Mouse (Mus musculus): Measurements from ENCODE around the gene Rin3. TPM values are rescaled to one million over a fixed set of nuclear protein-coding genes. Genes with fewer than 3 reads are reported as not detected.

Rin3 gene
- polyA plus RNA-seq, 1 experiment from 2014 or later = 9.9 TPM

- Histone ChIP-seq H3K9me3 (replicated peaks) (peaks cover 13% of the 10 kb centered on the region), H3K4me1 (replicated peaks) (peaks cover 25% of the 10 kb centered on the region), H3K36me3 (no peaks in the 10 kb centered on the region), H3K4me3 (no peak overlapping the region), H3K9ac (no peak overlapping the region), H3K27ac (ENCODE audit: poor library complexity, severe bottlenecking) (no peak overlapping the region), H3K4me2 (no peak overlapping the region), H3K27me3 (replicated peaks) (no peaks in the 10 kb centered on the region)
- 50% methylated on average over 7 of the region's 7 CpGs for WGBS
- no peak for ATAC-seq (ENCODE audit: insufficient number of reproducible peaks, low FRiP score)
Observed at GRCm38 (mm10) chr12:102280867-102281503, 1.9 kb upstream of the Rin3 start.

DNA sequence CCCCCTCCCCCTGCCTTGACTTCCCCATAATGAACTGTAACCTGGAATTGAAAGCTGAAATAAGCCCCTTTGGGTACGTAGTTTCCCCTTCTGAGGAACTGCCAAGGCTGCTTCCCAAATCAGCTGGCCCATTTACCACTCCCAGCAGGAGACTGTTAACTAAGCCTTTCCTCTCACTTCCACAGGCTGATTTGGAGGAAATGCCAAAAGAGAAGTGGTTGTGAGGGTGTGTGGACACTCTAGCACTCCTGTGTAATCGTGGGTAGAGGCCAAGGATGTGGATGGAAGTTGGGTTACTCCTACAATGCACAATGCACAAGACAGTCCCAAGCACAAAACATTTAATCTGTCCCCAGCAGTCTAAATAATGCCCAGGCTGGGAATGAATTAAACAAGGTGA lies 722 bp upstream of the Rin3 start:
- H3K27ac ChIP-seq (ENCODE audit: poor library complexity, severe bottlenecking) = no peak overlapping the region
- no peak overlapping the region for H3K9ac ChIP-seq
- H3K4me1 ChIP-seq (replicated peaks) = peaks cover 36% of the 10 kb centered on the region
- H3K9me3 ChIP-seq (replicated peaks) = peaks cover 13% of the 10 kb centered on the region
- peak overlapping the region; percentile 97 for H3K4me2 ChIP-seq
- ATAC-seq (ENCODE audit: insufficient number of reproducible peaks, low FRiP score) = no peak
- H3K36me3 ChIP-seq = no peaks in the 10 kb centered on the region
- WGBS = 65% methylated on average over 2 of the region's 2 CpGs
- H3K27me3 ChIP-seq (replicated peaks) = no peaks in the 10 kb centered on the region
- peak overlapping the region; percentile 75 for H3K4me3 ChIP-seq

GRCm38 (mm10) chr12:102283483-102284266 lies 827 bp downstream of the Rin3 start:
- whole genome bisulfite sequencing = 3% methylated on average over 23 of the region's 24 CpGs
- Histone ChIP-seq H3K27me3 (replicated peaks) (no peaks in the 10 kb centered on the region), H3K27ac (ENCODE audit: poor library complexity, severe bottlenecking) (peak overlapping the region; percentile 79), H3K4me3 (peak overlapping the region; percentile 75), H3K9ac (peak overlapping the region; percentile 90), H3K4me1 (replicated peaks) (peaks cover 52% of the 10 kb centered on the region), H3K36me3 (no peaks in the 10 kb centered on the region), H3K4me2 (peak overlapping the region; percentile 97), H3K9me3 (replicated peaks) (peaks cover 4% of the 10 kb centered on the region)
- peak; percentile 66 for ATAC-seq (ENCODE audit: insufficient number of reproducible peaks, low FRiP score)

DNA sequence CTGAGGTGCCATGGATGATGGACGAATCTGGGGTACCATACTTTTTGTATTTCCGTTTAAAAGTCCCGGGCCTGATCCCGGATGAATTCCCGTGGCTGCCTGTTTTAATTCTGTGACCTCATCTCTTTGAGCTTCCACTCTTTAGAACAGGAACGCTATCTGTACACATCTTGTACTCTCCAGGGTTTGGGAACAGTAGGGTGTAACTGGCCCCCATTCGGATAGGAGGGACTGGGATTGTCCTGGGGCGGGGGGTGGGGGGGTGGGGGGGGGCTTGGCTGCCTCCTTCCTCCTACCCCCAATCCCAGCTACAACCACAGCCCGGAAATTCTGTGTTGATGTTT lies 1.4 kb downstream of the Rin3 start:
- Histone ChIP-seq H3K4me3 (peak overlapping the region; percentile 75), H3K27me3 (replicated peaks) (no peaks in the 10 kb centered on the region), H3K36me3 (no peaks in the 10 kb centered on the region), H3K4me1 (replicated peaks) (peaks cover 57% of the 10 kb centered on the region), H3K9me3 (replicated peaks) (no peaks in the 10 kb centered on the region), H3K4me2 (peak overlapping the region; percentile 97), H3K9ac (peak overlapping the region; percentile 90), H3K27ac (ENCODE audit: poor library complexity, severe bottlenecking) (peak overlapping the region; percentile 79)
- ATAC-seq (ENCODE audit: insufficient number of reproducible peaks, low FRiP score) = no peak; the same call in 1 of the 2 replicates
- WGBS = 9% methylated on average over 9 of the region's 9 CpGs

GRCm38 (mm10) chr12:102284618-102285159 lies 1.8 kb downstream of the Rin3 start:
- Histone ChIP-seq H3K36me3 (no peaks in the 10 kb centered on the region), H3K4me2 (peak overlapping the region; percentile 97), H3K9ac (peak overlapping the region; percentile 90), H3K4me3 (peak overlapping the region; percentile 75), H3K9me3 (replicated peaks) (no peaks in the 10 kb centered on the region), H3K27ac (ENCODE audit: poor library complexity, severe bottlenecking) (peak overlapping the region; percentile 79; the same call in 1 of the 2 replicates), H3K27me3 (replicated peaks) (no peaks in the 10 kb centered on the region), H3K4me1 (replicated peaks) (peaks cover 59% of the 10 kb centered on the region)
- 31% methylated on average over 3 of the region's 3 CpGs for WGBS
- no peak for ATAC-seq (ENCODE audit: insufficient number of reproducible peaks, low FRiP score)

GRCm38 (mm10) chr12:102285318-102285717 lies 2.5 kb downstream of the Rin3 start:
- Histone ChIP-seq H3K4me2 (peak overlapping the region; percentile 97), H3K4me1 (replicated peaks) (peaks cover 59% of the 10 kb centered on the region), H3K27ac (ENCODE audit: poor library complexity, severe bottlenecking) (no peak overlapping the region), H3K27me3 (replicated peaks) (no peaks in the 10 kb centered on the region), H3K4me3 (no peak overlapping the region), H3K36me3 (no peaks in the 10 kb centered on the region), H3K9me3 (replicated peaks) (no peaks in the 10 kb centered on the region), H3K9ac (no peak overlapping the region)
- 67% methylated on average over 6 of the region's 6 CpGs for WGBS
- no peak for ATAC-seq (ENCODE audit: insufficient number of reproducible peaks, low FRiP score)

- 65% methylated on average over 5 of the region's 5 CpGs for WGBS
- H3K36me3 ChIP-seq = no peaks in the 10 kb centered on the region
- no peak overlapping the region for H3K4me3 ChIP-seq
- peak overlapping the region; percentile 97 for H3K4me2 ChIP-seq
- H3K4me1 ChIP-seq (replicated peaks) = peaks cover 59% of the 10 kb centered on the region
- H3K27me3 ChIP-seq (replicated peaks) = no peaks in the 10 kb centered on the region
- H3K27ac ChIP-seq (ENCODE audit: poor library complexity, severe bottlenecking) = no peak overlapping the region
- no peak for ATAC-seq (ENCODE audit: insufficient number of reproducible peaks, low FRiP score)
- H3K9me3 ChIP-seq (replicated peaks) = no peaks in the 10 kb centered on the region
- H3K9ac ChIP-seq = no peak overlapping the region
Observed at GRCm38 (mm10) chr12:102285779-102286178, 2.9 kb downstream of the Rin3 start.

- no peaks in the 10 kb centered on the region for H3K9me3 ChIP-seq (replicated peaks)
- no peak overlapping the region for H3K9ac ChIP-seq
- no peaks in the 10 kb centered on the region for H3K36me3 ChIP-seq
- peak overlapping the region; percentile 69 for H3K27ac ChIP-seq (ENCODE audit: poor library complexity, severe bottlenecking)
- peak overlapping the region; percentile 30 for H3K4me2 ChIP-seq
- no peak for ATAC-seq (ENCODE audit: insufficient number of reproducible peaks, low FRiP score)
- no peak overlapping the region for H3K4me3 ChIP-seq
- H3K4me1 ChIP-seq (replicated peaks) = peaks cover 62% of the 10 kb centered on the region
- no peaks in the 10 kb centered on the region for H3K27me3 ChIP-seq (replicated peaks)
- WGBS = 40% methylated on average over 10 of the region's 10 CpGs
Observed at GRCm38 (mm10) chr12:102286681-102287414, 4.0 kb downstream of the Rin3 start.

DNA sequence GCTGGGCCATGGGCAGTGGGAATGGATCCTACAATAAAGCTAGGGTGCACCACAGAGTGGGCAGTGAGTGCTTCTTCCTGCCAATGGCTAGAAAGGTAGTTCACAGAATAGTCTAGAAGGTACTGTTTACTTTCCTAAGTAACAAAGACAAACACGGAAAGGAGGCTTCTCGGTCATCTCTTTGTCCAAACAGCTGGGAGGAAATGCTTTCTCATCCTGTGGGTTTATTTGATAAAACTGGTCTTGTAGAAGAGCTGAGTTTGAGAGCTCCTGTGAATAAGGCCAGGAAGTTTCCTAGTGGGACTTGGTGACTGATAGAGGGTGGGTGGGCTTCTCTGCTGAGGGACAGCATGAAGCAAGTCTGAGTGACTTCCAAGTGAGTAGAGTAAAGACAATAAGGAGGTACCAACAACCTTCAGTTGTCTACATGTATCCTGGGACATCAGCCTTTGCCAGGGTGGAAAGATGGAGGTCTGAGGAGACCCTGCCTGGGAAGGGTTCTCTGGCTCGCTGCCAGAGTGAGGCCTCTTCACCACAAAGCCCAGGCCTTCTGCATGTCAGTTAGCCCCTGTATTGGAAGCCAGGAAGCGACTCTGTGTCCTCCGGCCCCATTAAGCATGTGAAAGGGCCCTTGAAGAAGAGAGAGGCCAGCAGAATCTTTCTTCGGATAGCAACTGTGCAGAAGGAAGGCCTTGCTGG lies 5.2 kb downstream of the Rin3 start:
- Histone ChIP-seq H3K27me3 (replicated peaks) (no peaks in the 10 kb centered on the region), H3K4me3 (no peak overlapping the region), H3K36me3 (no peaks in the 10 kb centered on the region), H3K4me1 (replicated peaks) (peaks cover 66% of the 10 kb centered on the region), H3K9ac (peak overlapping the region; percentile 5; the same call in 1 of the 2 replicates), H3K9me3 (replicated peaks) (no peaks in the 10 kb centered on the region), H3K4me2 (no peak overlapping the region), H3K27ac (ENCODE audit: poor library complexity, severe bottlenecking) (peak overlapping the region; percentile 69)
- WGBS = 43% methylated on average over 6 of the region's 6 CpGs
- no peak for ATAC-seq (ENCODE audit: insufficient number of reproducible peaks, low FRiP score)

- H3K27ac ChIP-seq (ENCODE audit: poor library complexity, severe bottlenecking) = no peak overlapping the region
Observed at GRCm38 (mm10) chr12:102288846-102289245, 6.0 kb downstream of the Rin3 start.

More at GRCm38 (mm10) chr12:102288846-102289245, 6.0 kb downstream of the Rin3 start:
- Histone ChIP-seq H3K9me3 (replicated peaks) (no peaks in the 10 kb centered on the region), H3K9ac (no peak overlapping the region), H3K36me3 (no peaks in the 10 kb centered on the region), H3K4me3 (no peak overlapping the region), H3K4me1 (replicated peaks) (peaks cover 66% of the 10 kb centered on the region), H3K27me3 (replicated peaks) (no peaks in the 10 kb centered on the region), H3K4me2 (no peak overlapping the region)
- ATAC-seq (ENCODE audit: insufficient number of reproducible peaks, low FRiP score) = no peak
- WGBS = 46% methylated on average over 2 of the region's 2 CpGs
